Mouse (Mus musculus) ovary, adult 2 months (tissue): ENCODE results near the gene Dcaf12l2. TPM values are rescaled to one million over a fixed set of nuclear protein-coding genes. Genes with fewer than 3 reads are reported as not detected.

Source experiments
- polyA plus RNA-seq: library from polyadenylated mRNA; depleted of rRNA; stranded (reverse); fragments of >200 nt; gene quantifications from 2 replicates; pipeline ENCODE4 v1.2.3, GENCODE M21; 2012; rRNA removed

Gene Dcaf12l2
- 0.81 and 1.1 TPM in 2 replicates for polyA plus RNA-seq

DNA sequence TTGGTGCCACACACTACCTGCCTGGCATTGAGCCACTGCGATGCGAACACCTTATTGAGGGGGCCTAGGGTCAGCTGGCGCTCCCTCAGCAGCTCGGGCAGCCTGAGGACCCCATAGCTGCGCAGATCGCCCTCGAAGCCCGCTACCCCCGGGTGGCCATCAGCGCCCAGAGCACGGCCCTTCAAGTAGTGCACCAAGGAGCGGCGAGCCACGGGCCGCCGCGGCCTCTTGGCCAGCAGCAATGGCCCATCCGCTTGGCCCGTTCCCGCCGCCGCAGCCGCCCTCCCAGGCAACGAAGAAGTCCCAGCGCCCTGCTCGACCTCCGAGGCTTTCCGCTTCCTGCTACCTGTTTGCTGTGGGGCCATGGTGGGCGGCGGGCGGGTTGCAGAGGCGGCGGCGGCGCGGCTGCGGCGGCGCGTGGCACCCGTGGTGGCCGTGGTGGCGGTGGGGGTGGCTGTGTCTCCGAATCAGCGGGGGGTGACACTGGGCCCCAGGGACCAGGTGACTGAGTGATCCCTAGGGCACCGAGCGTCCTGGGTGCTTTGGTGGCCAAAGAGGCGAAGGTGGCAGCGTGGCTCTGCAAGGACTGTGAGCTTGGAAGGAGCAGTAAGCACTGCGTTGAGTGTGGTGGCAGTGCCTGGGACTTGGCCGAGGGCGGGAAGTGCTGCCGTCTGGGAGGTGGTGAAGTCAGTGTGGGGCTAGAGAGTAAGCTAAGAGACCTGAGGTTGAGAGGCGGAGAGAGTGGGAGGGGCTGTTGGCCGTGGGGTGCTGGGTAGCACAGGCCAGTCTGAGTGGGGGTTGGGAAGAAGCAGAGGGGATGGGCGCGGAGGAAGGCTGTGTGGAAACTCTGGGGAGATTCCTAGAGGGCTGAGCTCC is at the start of gene Dcaf12l2:
TSS of gene Dcaf12l2 (minus strand) at position 697 of the 876 bp plus-strand sequence.

